Mouse (Mus musculus): Measurements from ENCODE around the gene Birc5. TPM values are rescaled to one million over a fixed set of nuclear protein-coding genes. Genes with fewer than 3 reads are reported as not detected.

Birc5 gene
- polyA plus RNA-seq, 1 experiment from 2014 or later: 91.7 TPM

DNA sequence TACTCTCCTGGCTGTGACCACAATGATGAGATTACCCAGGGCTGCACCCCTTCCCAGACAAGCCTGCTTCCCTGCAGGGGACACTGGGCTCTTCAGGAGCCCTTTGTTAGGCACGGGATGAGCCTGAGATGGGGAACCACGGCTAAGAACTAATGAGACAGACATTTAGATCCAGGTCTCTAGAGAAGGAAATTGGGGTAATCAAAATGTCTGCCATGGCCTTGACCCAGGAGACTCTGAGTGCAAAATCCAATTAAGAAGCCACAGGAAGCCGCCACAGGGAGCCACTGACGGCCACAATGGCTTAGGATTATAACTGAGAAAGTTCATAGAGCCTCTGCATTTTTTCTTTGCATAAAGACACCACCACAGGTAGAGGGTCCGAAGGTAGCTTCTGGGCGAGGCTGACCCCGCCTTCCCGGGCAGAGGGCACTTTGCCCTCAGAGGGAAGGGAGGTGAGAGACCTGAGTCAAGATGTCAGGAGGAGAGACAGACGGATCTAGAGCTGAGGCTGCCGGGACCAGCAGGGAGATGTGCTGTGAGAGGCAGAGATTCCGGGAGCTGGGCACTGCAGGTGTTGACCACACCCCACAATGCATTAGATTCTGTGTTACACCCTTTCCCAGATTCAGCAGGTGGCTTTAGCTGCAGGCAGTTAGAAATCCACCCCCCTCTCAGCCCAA, 14.3 kb downstream of the Birc5 start:
- ATAC-seq (ENCODE audit: low FRiP score, low TSS enrichment) (no peak), DNase-seq (ENCODE audit: low spot score) (no peak)
- no peak overlapping the region for H3K9ac ChIP-seq (ENCODE audit: low read length)
- no peak overlapping the region for H3K4me2 ChIP-seq (replicated peaks; ENCODE audit: low read depth)
- no peak overlapping the region for H3K27ac ChIP-seq (replicated peaks)
- no peak overlapping the region for H3K4me3 ChIP-seq (ENCODE audit: low read depth, low read length)
- peaks cover 3% of the 10 kb centered on the region; the same call in 1 of the 2 replicates for H3K27me3 ChIP-seq (ENCODE audit: control insufficient read depth, insufficient read depth, low read length)
- 0 out of 2 replicates have a peak, but pooled peaks cover 2% of the 10 kb centered on the region for H3K4me1 ChIP-seq (replicated peaks; ENCODE audit: control insufficient read depth, insufficient read depth)
- H3K9me3 ChIP-seq (ENCODE audit: control insufficient read depth, low read length): no peaks in the 10 kb centered on the region
- H3K36me3 ChIP-seq (ENCODE audit: control insufficient read depth, insufficient read depth, low read length): no peaks in the 10 kb centered on the region
- WGBS: 32% methylated on average over 11 of the region's 11 CpGs
- TF ChIP-seq EP300 (optimal IDR thresholded peaks at IDR 0.05): no peak
- TF ChIP-seq CTCF (IDR thresholded peaks at IDR 0.05; ENCODE audit: low read depth): no peak

DNA sequence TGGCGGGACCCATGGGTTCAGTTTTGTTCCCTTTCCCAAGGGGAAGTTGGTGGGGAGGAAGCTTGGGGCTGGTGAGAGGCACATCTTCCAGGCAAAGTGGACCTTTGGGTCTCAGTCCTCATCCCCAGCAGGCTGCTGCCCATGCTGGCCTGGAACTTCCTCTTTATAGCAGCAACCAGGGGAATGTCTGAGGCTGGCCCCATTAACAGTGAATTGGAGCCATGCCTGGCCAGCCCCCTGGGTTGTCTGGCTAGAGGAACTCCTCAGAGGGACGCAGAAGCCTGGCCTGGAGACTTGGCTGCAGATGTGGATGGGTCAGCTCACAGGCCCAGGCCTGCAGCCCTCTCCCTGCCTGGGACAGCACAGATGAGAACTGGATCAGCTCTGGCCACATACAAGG, 15.8 kb downstream of the Birc5 start:
- 75% methylated on average over 2 of the region's 2 CpGs for WGBS
- Histone ChIP-seq H3K9me3 (ENCODE audit: control insufficient read depth, low read length) (no peaks in the 10 kb centered on the region), H3K4me2 (replicated peaks; ENCODE audit: low read depth) (no peak overlapping the region), H3K9ac (ENCODE audit: low read length) (no peak overlapping the region), H3K27me3 (ENCODE audit: control insufficient read depth, insufficient read depth, low read length) (peaks cover 3% of the 10 kb centered on the region; the same call in 1 of the 2 replicates), H3K4me1 (replicated peaks; ENCODE audit: control insufficient read depth, insufficient read depth) (0 out of 2 replicates have a peak, but pooled peaks cover 2% of the 10 kb centered on the region), H3K4me3 (ENCODE audit: low read depth, low read length) (no peak overlapping the region), H3K27ac (replicated peaks) (no peak overlapping the region), H3K36me3 (ENCODE audit: control insufficient read depth, insufficient read depth, low read length) (no peaks in the 10 kb centered on the region)
- ATAC-seq (ENCODE audit: low FRiP score, low TSS enrichment) (no peak), DNase-seq (ENCODE audit: low spot score) (no peak)
- TF ChIP-seq EP300 (optimal IDR thresholded peaks at IDR 0.05) (no peak), CTCF (IDR thresholded peaks at IDR 0.05; ENCODE audit: low read depth) (no peak)

DNA sequence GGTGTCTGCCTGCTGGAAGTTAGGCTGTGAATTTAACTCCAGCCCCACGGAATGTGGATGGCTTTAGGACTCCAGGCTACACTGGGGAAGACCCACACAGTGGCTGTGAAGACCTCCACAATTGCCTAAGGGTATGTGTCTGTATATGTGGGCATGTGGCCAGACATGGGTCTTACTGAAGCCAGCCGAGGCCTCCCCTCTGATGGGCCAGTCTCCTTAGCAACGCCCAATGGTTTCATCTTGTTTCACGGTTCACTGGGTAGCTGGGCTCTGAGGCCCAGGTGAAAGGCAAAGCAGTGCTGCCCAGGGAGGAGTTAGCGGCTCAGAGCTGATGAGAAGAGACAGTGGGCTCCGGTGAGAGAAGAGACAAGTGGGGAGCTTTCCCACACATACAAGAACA, 16.9 kb downstream of the Birc5 start:
- no peak for ATAC-seq (ENCODE audit: low FRiP score, low TSS enrichment)

DNA sequence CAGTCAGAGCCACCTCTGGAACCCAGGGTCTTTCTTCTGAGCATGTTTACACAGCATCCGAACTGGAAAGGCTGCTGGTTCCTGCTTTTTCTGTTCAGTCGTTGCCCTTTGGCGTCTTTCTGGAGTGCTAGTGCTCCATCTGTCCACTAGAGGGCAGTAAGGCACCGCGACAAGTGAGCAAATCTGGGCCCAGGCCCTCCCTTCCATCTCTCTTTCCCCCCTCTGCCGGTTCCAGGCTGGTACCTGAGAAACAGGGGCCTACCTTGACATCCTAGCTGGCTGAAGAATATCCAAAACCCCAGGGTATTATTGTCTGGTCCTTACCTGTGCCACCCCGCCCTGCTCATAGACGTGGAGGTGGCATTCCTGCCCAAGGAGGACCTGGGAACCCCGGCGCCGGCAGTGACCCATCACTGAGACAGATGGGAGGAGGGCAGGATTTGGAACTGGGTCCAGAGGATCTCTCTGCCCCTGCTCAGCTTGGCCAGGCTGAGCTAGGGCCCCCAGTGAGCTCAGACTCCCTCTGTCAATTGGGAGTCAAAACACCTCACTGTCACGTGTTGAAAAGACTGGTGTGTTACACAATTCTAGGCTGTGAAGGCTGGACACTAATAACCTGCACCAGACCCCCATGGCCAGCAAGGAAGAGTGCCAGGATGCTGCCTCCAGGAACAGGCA, 21.8 kb downstream of the Birc5 start:
- Histone ChIP-seq H3K4me2 (replicated peaks; ENCODE audit: low read depth) (no peak overlapping the region), H3K9me3 (ENCODE audit: control insufficient read depth, low read length) (no peaks in the 10 kb centered on the region), H3K9ac (ENCODE audit: low read length) (no peak overlapping the region), H3K36me3 (ENCODE audit: control insufficient read depth, insufficient read depth, low read length) (no peaks in the 10 kb centered on the region), H3K27ac (replicated peaks) (no peak overlapping the region), H3K27me3 (ENCODE audit: control insufficient read depth, insufficient read depth, low read length) (no peaks in the 10 kb centered on the region), H3K4me3 (ENCODE audit: low read depth, low read length) (no peak overlapping the region), H3K4me1 (replicated peaks; ENCODE audit: control insufficient read depth, insufficient read depth) (0 out of 2 replicates have a peak, but pooled peaks cover 2% of the 10 kb centered on the region)
- TF ChIP-seq CTCF (IDR thresholded peaks at IDR 0.05; ENCODE audit: low read depth) (peak; percentile 99), EP300 (optimal IDR thresholded peaks at IDR 0.05) (no peak)
- WGBS: 39% methylated on average over 12 of the region's 12 CpGs
- no peak; the same call in 1 of the 2 replicates for ATAC-seq (ENCODE audit: low FRiP score, low TSS enrichment)
- peak; percentile 78 for DNase-seq (ENCODE audit: low spot score)

More for the DNA sequence above, 16.9 kb downstream of the Birc5 start:
- no peaks in the 10 kb centered on the region for H3K36me3 ChIP-seq (ENCODE audit: control insufficient read depth, insufficient read depth, low read length)
- no peak for DNase-seq (ENCODE audit: low spot score)
- 47% methylated on average over 6 of the region's 6 CpGs for WGBS
- TF ChIP-seq EP300 (optimal IDR thresholded peaks at IDR 0.05): no peak
- no peak for TF ChIP-seq CTCF (IDR thresholded peaks at IDR 0.05; ENCODE audit: low read depth)
- no peak overlapping the region for H3K9ac ChIP-seq (ENCODE audit: low read length)
- peaks cover 2% of the 10 kb centered on the region; the same call in 1 of the 2 replicates for H3K27me3 ChIP-seq (ENCODE audit: control insufficient read depth, insufficient read depth, low read length)
- H3K4me3 ChIP-seq (ENCODE audit: low read depth, low read length): no peak overlapping the region
- H3K9me3 ChIP-seq (ENCODE audit: control insufficient read depth, low read length): no peaks in the 10 kb centered on the region
- no peak overlapping the region for H3K27ac ChIP-seq (replicated peaks)
- no peak overlapping the region for H3K4me2 ChIP-seq (replicated peaks; ENCODE audit: low read depth)
- H3K4me1 ChIP-seq (replicated peaks; ENCODE audit: control insufficient read depth, insufficient read depth): 0 out of 2 replicates have a peak, but pooled peaks cover 2% of the 10 kb centered on the region

DNA sequence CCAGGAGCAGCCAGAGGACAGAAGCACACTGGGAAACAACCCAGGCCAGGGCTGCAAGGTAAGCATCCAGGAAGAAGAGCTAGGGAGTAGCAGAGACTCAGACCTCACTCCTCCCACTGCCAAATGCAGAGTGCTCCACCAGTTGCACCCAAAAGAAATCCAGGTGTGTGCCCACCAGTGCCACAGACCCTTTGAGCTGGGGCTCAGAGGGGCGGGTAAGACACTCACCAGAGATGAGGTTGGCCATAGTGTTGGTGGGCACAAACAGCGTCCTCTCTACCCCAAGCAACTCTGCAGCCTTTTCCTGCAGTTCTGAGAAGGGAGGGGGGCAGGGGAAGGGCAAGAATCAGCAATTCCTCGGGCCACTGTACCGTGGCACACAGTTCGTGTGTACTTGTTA, 22.3 kb downstream of the Birc5 start:
- Histone ChIP-seq H3K4me1 (replicated peaks; ENCODE audit: control insufficient read depth, insufficient read depth) (no peaks in the 10 kb centered on the region), H3K4me2 (replicated peaks; ENCODE audit: low read depth) (no peak overlapping the region), H3K9ac (ENCODE audit: low read length) (no peak overlapping the region), H3K36me3 (ENCODE audit: control insufficient read depth, insufficient read depth, low read length) (no peaks in the 10 kb centered on the region), H3K27me3 (ENCODE audit: control insufficient read depth, insufficient read depth, low read length) (no peaks in the 10 kb centered on the region), H3K9me3 (ENCODE audit: control insufficient read depth, low read length) (no peaks in the 10 kb centered on the region), H3K27ac (replicated peaks) (no peak overlapping the region), H3K4me3 (ENCODE audit: low read depth, low read length) (no peak overlapping the region)
- ATAC-seq (ENCODE audit: low FRiP score, low TSS enrichment) (no peak), DNase-seq (ENCODE audit: low spot score) (no peak)
- 75% methylated on average over 5 of the region's 5 CpGs for WGBS
- no peak for TF ChIP-seq EP300 (optimal IDR thresholded peaks at IDR 0.05)
- no peak for TF ChIP-seq CTCF (IDR thresholded peaks at IDR 0.05; ENCODE audit: low read depth)

Measured in stomach, postnatal 0 days (tissue).